Mouse (Mus musculus) neural tube, embryonic 13.5 days (tissue): ENCODE measurements at regions not wholly inside any gene's neighbourhood (a gene's known extent, or its start where the extent isn't known, plus 50 kb on each side); places are given as distances from the start of the nearest gene placed in this dataset.
A peak's percentile ranks its signal among the peaks of the same experiment; 100 is the strongest.

ENCODE experiments used
- ATAC-seq: fragments of 200-750 bp; cut with Nextera tagmentation; 2 replicates; pipeline ENCODE4 v1.8.0; 2017; ENCODE audit warnings: low read depth, mild to moderate bottlenecking, moderate TSS enrichment, moderate library complexity
- H3K27ac ChIP-seq: fragments of 300-500 bp; sonication (generic); replicated peaks from 2 replicates; pipeline ENCODE4 v1.5.1; 2015; ENCODE audit warnings: moderate library complexity, mild to moderate bottlenecking, inconsistent platforms
- H3K27me3 ChIP-seq: fragments of 300-500 bp; sonication (generic); 2 replicates; pipeline ENCODE4 v1.6.1; 2015; ENCODE audit warnings: mild to moderate bottlenecking, inconsistent platforms
- H3K36me3 ChIP-seq: fragments of 300-500 bp; sonication (generic); 2 replicates; pipeline ENCODE4 v1.6.1; 2015; ENCODE audit warnings: mild to moderate bottlenecking, inconsistent platforms
- H3K4me1 ChIP-seq: fragments of 300-500 bp; sonication (generic); replicated peaks from 2 replicates; pipeline ENCODE4 v1.6.1; 2015; ENCODE audit warnings: inconsistent platforms
- H3K4me2 ChIP-seq: fragments of 300-500 bp; sonication (generic); 2 replicates; pipeline ENCODE4 v1.6.1; 2015; ENCODE audit warnings: inconsistent platforms, mild to moderate bottlenecking, moderate library complexity
- H3K4me3 ChIP-seq: fragments of 300-500 bp; sonication (generic); 2 replicates; pipeline ENCODE4 v1.5.1; 2015; ENCODE audit warnings: mild to moderate bottlenecking, inconsistent platforms
- H3K9ac ChIP-seq: fragments of 300-500 bp; sonication (generic); 2 replicates; pipeline ENCODE4 v1.6.1; 2015; ENCODE audit warnings: moderate library complexity, mild to moderate bottlenecking, inconsistent platforms
- H3K9me3 ChIP-seq: fragments of 300-500 bp; sonication (generic); 2 replicates; pipeline ENCODE4 v1.6.1; 2016; ENCODE audit warnings: inconsistent platforms
- WGBS: fragments of 180-500 bp; shearing (Covaris S2); methylation state at CpG from one replicate; pipeline ENCODE4 v1.1.7; 2015; 5-methylcytosine and 5-hydroxymethylcytosine counted together

DNA sequence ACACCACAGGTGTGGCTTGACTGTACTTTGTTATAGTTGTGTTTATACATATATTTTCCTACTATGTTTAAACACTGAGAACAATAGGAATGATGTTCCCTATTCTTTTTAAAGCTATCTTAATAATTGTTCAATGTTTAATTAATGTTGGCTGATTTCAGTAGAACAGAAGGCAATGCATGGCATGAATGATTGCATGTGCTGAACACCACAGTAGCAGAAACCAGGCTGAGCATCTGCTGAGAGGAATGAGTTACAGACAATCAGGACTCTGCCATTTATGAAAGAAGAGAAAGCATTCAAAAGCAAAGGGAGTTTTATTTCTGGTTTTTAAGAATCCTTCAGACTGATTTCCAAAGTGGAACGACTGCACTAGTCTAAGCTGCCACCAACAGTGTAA is 794.4 kb upstream of the Intu start:
- Histone ChIP-seq H3K4me2 (no peak overlapping the region), H3K27me3 (no peaks in the 10 kb centered on the region), H3K36me3 (no peaks in the 10 kb centered on the region), H3K27ac (no peak overlapping the region), H3K4me1 (no peaks in the 10 kb centered on the region), H3K9me3 (no peaks in the 10 kb centered on the region), H3K9ac (no peak overlapping the region), H3K4me3 (no peak overlapping the region)
- 52% methylated on average over 1 of the region's 1 CpGs for WGBS
- ATAC-seq: no peak

DNA sequence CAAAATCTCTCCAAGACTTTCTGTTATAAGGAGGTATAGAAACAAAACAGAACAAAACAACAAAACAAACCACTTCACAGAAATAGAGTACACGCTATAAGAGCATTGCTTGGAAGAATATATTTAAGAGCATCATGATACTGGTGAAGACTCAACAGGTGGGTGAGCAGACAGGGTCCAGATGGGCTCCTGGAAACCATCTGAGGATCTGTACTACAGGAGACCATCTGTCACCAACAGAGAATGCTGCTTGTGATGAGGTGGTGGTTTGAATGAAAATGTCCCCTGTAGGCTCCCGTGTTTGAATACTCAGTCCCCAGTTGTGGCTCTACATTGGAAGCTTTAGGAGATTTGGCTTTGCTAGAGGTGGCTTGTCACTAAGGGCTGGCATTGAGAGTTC is 785.1 kb upstream of the Intu start:
- Histone ChIP-seq H3K4me3 (no peak overlapping the region), H3K27me3 (no peaks in the 10 kb centered on the region), H3K36me3 (no peaks in the 10 kb centered on the region), H3K4me2 (no peak overlapping the region), H3K4me1 (no peaks in the 10 kb centered on the region), H3K9me3 (no peaks in the 10 kb centered on the region), H3K9ac (no peak overlapping the region), H3K27ac (no peak overlapping the region)
- whole genome bisulfite sequencing: 86% methylated on average over 2 of the region's 2 CpGs
- no peak for ATAC-seq

DNA sequence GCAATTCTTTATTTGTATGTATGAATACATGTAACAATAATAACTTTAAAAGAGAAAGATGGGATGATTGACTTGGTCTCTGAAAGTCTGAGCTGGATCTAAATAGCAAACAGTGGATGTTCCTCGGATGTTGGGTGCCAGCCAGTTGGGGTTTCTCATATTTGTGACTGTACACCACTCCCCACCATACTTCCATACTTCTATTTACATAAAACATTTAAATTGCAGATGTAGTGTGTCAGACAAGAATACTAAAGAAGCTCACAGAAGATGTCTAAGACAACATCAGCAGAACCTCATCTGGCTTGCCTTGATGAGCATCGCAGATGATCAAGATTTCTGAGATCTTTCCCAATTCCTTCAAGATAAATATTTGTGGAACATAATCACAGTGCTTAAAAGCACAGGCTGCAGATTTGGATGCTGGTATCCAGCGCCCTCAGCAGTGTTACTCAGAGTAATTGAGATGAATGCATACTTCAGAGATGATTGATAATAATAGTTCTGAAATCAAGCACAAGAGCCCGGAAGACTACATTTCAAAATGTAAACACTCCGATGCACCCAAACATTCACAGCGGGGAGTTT is 762.0 kb upstream of the Intu start:
- Histone ChIP-seq H3K4me1 (no peaks in the 10 kb centered on the region), H3K27ac (no peak overlapping the region), H3K9me3 (no peaks in the 10 kb centered on the region), H3K9ac (no peak overlapping the region), H3K27me3 (no peaks in the 10 kb centered on the region), H3K4me2 (no peak overlapping the region), H3K4me3 (no peak overlapping the region), H3K36me3 (no peaks in the 10 kb centered on the region)
- WGBS: 92% methylated on average over 6 of the region's 6 CpGs
- no peak for ATAC-seq

DNA sequence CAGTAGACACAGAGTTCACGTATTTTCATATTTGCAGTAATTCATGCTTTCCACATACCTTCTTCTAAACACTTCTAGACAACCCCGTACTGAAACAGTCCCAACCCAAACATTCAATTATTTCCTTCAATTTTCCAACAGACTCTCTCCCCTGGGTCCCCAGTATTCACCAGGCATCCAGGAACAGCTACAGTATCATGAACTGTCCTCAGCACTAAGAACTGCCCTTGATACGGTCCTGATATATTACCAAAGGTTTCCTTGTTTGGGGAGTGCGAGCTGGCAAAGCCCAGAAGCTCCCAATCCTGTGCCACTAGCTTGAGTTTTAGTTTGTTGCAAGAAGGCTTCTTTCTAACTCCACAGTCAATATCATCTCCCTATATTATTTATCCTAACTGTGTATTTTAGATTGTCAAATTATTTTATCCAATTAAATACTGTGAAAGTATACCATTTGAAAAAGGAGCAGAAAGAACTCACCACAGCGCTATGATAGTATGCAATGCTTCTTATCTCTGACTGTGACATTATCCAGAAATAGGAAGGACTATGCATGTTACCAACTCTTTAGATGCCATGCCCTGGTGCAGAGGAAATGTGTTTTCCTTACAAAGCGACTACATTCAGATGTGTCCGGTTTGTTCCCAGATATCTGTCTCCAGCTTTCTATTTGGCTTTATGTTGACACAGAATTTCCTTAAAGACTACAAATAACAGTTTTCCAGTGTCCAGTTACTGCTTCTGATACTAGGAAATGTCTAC is 754.6 kb upstream of the Intu start:
- no peak for ATAC-seq

DNA sequence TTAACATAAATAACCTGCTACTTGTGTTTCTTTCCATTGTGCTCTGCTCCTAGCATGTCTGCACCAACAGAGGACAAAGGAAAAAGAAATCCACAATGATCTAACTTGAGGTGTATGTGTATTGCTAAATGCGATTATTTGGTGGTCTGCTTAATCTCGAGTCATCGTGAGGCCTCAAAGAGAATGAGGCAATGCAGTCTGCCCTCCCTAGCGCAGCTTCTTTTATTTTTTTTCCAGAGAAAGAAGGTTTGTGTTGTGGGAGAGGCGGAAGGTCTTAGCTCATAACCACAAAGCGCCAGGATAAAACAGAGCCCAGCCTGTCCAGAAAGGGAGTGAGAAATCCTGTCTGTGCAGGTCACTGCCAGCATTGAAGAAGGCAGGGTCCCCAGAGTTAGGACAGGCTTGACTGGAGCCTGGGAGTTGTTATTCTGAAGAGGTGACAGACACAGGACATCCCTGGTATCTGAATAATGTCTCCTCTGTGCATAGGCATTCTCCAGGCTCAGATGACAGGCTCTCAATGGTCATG is 751.3 kb upstream of the Intu start:
- Histone ChIP-seq H3K27me3 (no peaks in the 10 kb centered on the region), H3K36me3 (no peaks in the 10 kb centered on the region), H3K4me1 (peaks cover 4% of the 10 kb centered on the region), H3K9me3 (no peaks in the 10 kb centered on the region), H3K4me3 (no peak overlapping the region), H3K9ac (no peak overlapping the region), H3K27ac (no peak overlapping the region), H3K4me2 (no peak overlapping the region)
- 73% methylated on average over 6 of the region's 6 CpGs for WGBS
- no peak for ATAC-seq

More for the DNA sequence above, 754.6 kb upstream of the Intu start:
- H3K4me1 ChIP-seq: peaks cover 4% of the 10 kb centered on the region
- no peak overlapping the region for H3K27ac ChIP-seq
- H3K4me2 ChIP-seq: no peak overlapping the region
- no peaks in the 10 kb centered on the region for H3K27me3 ChIP-seq
- H3K9ac ChIP-seq: no peak overlapping the region
- H3K4me3 ChIP-seq: no peak overlapping the region
- H3K9me3 ChIP-seq: no peaks in the 10 kb centered on the region
- WGBS: 90% methylated on average over 7 of the region's 7 CpGs
- H3K36me3 ChIP-seq: no peaks in the 10 kb centered on the region

DNA sequence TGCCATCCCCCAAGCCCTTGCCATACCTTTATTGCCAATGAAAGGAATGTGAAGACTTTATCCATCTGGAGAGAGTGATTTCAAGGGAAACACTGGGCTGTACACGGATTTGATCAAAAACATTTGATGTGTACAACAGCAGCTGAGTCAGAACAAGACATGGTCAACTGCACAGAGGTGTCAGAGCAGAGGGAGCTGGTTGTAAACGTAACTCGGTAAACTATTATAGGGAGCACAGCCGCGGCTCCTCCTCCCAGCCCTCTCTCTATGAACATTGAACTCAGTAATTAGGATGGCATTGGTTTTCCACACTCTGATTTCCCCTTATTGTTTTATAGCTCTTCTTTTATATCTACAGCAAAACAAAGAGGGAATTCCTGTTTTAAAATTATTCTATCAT is 750.8 kb upstream of the Intu start:
- H3K36me3 ChIP-seq: no peaks in the 10 kb centered on the region
- no peak overlapping the region for H3K9ac ChIP-seq
- no peak overlapping the region for H3K27ac ChIP-seq
- no peaks in the 10 kb centered on the region for H3K9me3 ChIP-seq
- H3K4me1 ChIP-seq: peaks cover 4% of the 10 kb centered on the region
- ATAC-seq: no peak
- no peak overlapping the region for H3K4me2 ChIP-seq
- 71% methylated on average over 5 of the region's 5 CpGs for WGBS
- no peaks in the 10 kb centered on the region for H3K27me3 ChIP-seq
- no peak overlapping the region for H3K4me3 ChIP-seq

DNA sequence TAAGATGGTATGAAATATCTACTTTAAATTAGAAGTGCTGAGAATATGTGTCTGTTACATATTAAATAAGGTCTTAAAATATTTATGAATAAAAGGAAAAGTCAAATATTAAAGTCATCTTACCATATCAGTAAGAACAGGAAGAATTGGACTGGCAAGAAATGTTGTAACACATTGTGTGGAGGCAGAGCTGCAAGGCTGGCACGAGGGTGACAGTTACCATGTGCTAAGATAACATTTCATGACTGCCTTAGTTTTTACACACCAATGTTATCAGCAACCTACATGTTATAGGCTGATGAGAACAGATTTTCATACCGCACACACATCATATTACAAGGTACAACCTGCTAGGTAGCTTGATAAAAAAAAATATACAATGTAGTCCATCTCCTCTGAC is 746.2 kb upstream of the Intu start:
- Histone ChIP-seq H3K9me3 (no peaks in the 10 kb centered on the region), H3K27me3 (no peaks in the 10 kb centered on the region), H3K4me1 (peaks cover 3% of the 10 kb centered on the region), H3K36me3 (no peaks in the 10 kb centered on the region), H3K9ac (no peak overlapping the region), H3K4me3 (no peak overlapping the region), H3K4me2 (no peak overlapping the region), H3K27ac (no peak overlapping the region)
- ATAC-seq: no peak
- WGBS: 94% methylated on average over 2 of the region's 2 CpGs

DNA sequence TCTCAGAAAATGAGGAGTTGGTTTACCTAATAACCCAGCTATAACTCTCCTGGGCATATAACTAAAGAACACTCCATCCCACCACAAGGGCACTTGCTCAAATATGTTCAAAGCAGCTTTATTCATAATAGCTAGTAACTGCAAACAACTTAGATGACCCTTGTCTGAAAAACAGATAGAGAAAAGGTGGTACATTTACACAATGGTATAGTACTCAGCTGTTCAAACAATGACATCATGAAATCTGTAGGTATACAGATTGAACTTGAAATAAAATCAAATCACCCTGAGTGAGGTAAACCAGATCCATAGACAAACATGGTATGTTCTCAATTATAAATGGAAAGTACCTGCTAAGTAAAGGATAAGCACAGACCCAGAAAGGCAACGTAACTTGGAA is 721.5 kb upstream of the Intu start:
- H3K4me2 ChIP-seq: no peak overlapping the region
- H3K9me3 ChIP-seq: no peaks in the 10 kb centered on the region
- H3K27ac ChIP-seq: no peak overlapping the region
- H3K27me3 ChIP-seq: no peaks in the 10 kb centered on the region
- no peak overlapping the region for H3K4me3 ChIP-seq
- H3K36me3 ChIP-seq: no peaks in the 10 kb centered on the region
- H3K4me1 ChIP-seq: no peaks in the 10 kb centered on the region
- ATAC-seq: no peak
- WGBS: 89% methylated on average over 1 of the region's 1 CpGs
- no peak overlapping the region for H3K9ac ChIP-seq

DNA sequence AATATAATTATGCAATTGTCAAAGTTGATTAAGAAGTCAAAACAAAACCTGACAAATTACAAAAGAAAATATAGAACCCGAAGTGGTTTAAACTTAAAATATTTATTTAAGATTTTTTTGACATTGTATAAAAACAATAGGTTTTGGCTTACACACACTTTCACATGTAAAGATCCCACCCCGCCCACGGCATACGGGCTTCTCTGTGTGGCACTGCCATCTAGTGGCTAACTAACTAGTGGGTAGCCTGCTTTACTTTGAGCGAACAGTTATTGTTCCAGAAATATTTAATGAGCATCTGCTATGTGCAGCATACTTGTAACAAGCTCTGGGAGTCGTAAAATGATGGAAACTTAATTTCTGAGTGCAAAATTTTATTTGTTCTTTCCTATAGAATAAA is 716.3 kb upstream of the Intu start:
- H3K4me3 ChIP-seq: no peak overlapping the region
- 26% methylated on average over 6 of the region's 6 CpGs for WGBS

DNA sequence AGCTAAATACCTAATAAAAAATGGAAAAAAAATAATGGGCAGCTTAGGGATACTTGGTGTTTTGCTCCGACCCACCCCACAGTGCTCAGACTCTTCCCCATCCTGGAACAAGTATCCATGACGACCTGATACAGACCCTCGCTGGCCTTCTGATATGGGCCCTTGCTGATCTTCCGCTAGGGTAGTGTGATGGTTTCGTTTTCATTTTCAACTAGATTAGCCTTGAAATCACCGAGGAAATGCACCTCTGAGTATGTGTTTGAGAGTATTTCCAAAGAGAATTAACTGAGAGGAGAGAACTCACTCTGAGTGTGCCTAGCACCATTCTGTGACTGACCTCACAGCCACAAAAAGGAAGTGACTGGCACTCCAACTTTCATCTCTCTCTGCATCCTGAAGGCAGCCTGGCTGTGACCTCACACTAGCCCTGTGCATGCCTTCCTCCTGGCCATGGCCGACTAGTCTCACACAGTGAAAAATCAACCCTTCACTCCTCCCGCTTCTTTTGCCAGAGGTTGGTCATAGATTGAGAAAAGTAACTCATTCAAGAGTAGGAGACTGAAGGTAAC is 700.5 kb upstream of the Intu start:
- 88% methylated on average over 8 of the region's 8 CpGs for WGBS
- Histone ChIP-seq H3K27me3 (no peaks in the 10 kb centered on the region), H3K36me3 (no peaks in the 10 kb centered on the region)

More for the DNA sequence above, 716.3 kb upstream of the Intu start:
- H3K27me3 ChIP-seq: no peaks in the 10 kb centered on the region
- no peak overlapping the region for H3K4me2 ChIP-seq
- no peaks in the 10 kb centered on the region for H3K36me3 ChIP-seq
- H3K9me3 ChIP-seq: no peaks in the 10 kb centered on the region
- ATAC-seq: peak; percentile 71; the same call in 1 of the 2 replicates
- H3K9ac ChIP-seq: no peak overlapping the region
- H3K4me1 ChIP-seq: no peaks in the 10 kb centered on the region
- no peak overlapping the region for H3K27ac ChIP-seq

DNA sequence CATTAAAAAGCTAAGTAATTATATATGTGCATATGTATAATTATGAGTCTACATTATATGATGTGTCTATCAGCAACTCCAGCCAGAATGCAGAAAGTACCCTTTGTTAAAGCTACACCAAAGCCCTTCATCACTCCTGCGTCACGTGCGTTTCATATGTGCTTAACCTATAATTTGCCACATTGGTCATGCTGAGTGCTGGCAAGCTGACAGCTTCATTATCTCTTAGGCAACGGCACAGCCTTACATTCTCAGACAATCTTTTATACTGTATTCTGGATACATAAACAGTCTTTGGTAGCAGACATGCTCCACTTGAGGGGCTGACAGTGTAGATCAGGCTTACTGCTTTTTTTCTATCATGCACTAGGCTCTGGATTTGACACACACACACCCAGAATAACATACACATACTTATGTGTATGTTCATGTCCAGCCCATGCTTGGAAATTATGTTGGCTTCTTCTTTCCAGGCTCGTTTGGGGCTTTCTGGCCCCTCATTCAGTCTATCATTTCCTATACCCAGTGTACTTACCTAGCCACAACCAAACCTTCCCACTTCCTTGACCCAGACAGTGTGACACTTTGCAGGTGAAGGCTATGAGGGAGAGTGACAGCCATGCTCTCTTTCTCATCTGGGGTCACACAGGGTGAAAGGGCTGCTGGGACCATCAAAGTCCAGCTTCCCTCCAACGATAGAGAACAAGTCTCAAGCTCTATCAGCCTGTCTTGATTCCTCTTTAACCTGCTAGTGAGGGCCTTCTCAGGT is 692.5 kb upstream of the Intu start:
- Histone ChIP-seq H3K9ac (no peak overlapping the region), H3K27me3 (no peaks in the 10 kb centered on the region), H3K4me3 (no peak overlapping the region), H3K4me1 (peaks cover 10% of the 10 kb centered on the region), H3K27ac (0 out of 2 replicates have a peak overlapping the region, but pooled peaks have one; percentile 42), H3K4me2 (no peak overlapping the region), H3K9me3 (no peaks in the 10 kb centered on the region), H3K36me3 (no peaks in the 10 kb centered on the region)
- 43% methylated on average over 6 of the region's 6 CpGs for WGBS
- peak; percentile 59 for ATAC-seq

More for the DNA sequence above, 700.5 kb upstream of the Intu start:
- no peaks in the 10 kb centered on the region for H3K4me1 ChIP-seq
- H3K4me3 ChIP-seq: no peak overlapping the region
- H3K27ac ChIP-seq: no peak overlapping the region
- H3K9me3 ChIP-seq: no peaks in the 10 kb centered on the region
- H3K4me2 ChIP-seq: no peak overlapping the region
- no peak for ATAC-seq
- H3K9ac ChIP-seq: no peak overlapping the region

DNA sequence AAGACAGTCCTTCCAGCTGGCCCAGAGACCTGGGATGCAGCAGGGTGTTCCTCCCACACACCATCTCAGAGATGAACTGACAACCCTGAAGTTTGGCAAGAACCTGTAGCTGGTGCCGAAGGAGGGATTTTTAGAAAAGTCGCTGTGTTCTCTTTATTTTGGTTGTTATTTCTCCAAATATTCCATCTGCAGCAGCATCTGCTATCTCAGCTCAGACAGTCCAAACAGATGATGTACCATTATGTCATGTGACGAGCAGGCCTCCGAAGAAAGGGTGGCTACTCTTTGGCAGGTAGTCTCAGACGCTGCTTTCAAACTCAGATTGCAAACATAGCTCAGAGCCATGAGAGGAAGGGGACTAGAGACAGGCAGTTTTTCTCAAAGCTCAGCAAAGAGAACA is 690.1 kb upstream of the Intu start:
- ATAC-seq: no peak

More for the DNA sequence above, 690.1 kb upstream of the Intu start:
- H3K27me3 ChIP-seq: no peaks in the 10 kb centered on the region
- WGBS: 74% methylated on average over 5 of the region's 5 CpGs
- H3K4me1 ChIP-seq: peaks cover 10% of the 10 kb centered on the region
- no peak overlapping the region for H3K4me3 ChIP-seq
- H3K27ac ChIP-seq: no peak overlapping the region
- H3K9me3 ChIP-seq: no peaks in the 10 kb centered on the region
- H3K9ac ChIP-seq: no peak overlapping the region
- H3K36me3 ChIP-seq: no peaks in the 10 kb centered on the region
- no peak overlapping the region for H3K4me2 ChIP-seq
